Mouse (Mus musculus): Measurements from ENCODE around the gene Mslnl. TPM values are rescaled to one million over a fixed set of nuclear protein-coding genes. Genes with fewer than 3 reads are reported as not detected.

The Mslnl gene
- 0.13 TPM in 1 of 2 replicates, not detected in the other for polyA plus RNA-seq (2015; fragmentation: Nextera tagmentation; extraction: Ambion mirVana)

DNA sequence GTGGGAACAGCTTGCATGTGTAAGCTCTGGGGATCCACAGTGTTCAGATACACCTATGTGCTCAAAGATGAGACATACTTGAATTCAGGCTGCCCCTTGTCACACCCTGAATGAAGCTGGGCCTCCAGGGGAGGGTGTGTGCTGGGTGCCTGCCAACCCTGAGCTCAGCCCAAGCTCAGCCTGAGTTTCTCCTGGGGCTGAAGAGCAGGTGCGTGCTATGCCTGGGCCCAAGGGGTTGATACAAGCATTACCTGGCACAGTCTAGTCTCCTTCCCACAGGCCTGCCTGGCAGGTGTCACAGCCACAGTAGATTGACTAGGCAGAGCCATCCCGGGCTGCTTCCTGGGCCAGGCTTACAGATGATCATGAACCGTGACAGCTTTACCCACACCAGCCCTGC, at the start of gene Mslnl:
Gene Mslnl (plus strand): TSS at position 298 of the 400 bp plus-strand sequence.
- no peak within 1 kb of the TSS for H3K4me2 ChIP-seq
- H3K9me3 ChIP-seq (replicated peaks): no peaks in the 10 kb centered on the region
- no peaks in the 10 kb centered on the region for H3K27me3 ChIP-seq
- no peaks in the 10 kb centered on the region for H3K36me3 ChIP-seq
- H3K9ac ChIP-seq: no peak within 1 kb of the TSS
- no peak within 1 kb of the TSS for H3K4me3 ChIP-seq
- no peak for ATAC-seq (replicated peaks; ENCODE audit: insufficient number of reproducible peaks, insufficient read depth, low FRiP score, low read depth)
- no peak within 1 kb of the TSS for H3K27ac ChIP-seq
- no peaks in the 10 kb centered on the region for H3K4me1 ChIP-seq (replicated peaks)
- 79% methylated on average over 3 of the region's 3 CpGs for WGBS

DNA sequence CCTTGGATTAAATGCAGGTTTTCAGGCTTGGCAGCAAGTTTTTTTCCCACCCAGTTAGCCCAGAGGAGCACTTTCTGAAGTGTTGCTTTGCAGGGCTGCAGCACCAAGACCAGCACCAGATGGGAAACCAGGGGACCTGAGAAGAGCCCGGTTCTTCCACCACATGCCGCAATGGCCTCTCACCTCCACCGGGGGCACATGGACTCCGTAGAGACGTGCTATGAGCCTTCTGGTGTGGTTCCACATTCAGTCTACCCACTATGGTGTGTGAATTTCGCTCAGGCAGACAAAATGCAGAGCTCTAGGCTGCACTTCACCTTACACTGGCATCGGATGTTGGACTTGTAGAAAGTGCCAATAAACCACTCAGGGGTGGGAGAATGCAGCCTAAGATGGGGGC, 49.5 kb upstream of the Mslnl start:
- H3K4me1 ChIP-seq (replicated peaks): no peaks in the 10 kb centered on the region
- no peak overlapping the region for H3K27ac ChIP-seq
- no peak overlapping the region for H3K4me2 ChIP-seq
- H3K27me3 ChIP-seq: peaks cover 30% of the 10 kb centered on the region
- no peak overlapping the region for H3K9ac ChIP-seq
- no peak for ATAC-seq (replicated peaks; ENCODE audit: insufficient number of reproducible peaks, insufficient read depth, low FRiP score, low read depth)
- no peaks in the 10 kb centered on the region for H3K36me3 ChIP-seq
- no peaks in the 10 kb centered on the region for H3K9me3 ChIP-seq (replicated peaks)
- H3K4me3 ChIP-seq: no peak overlapping the region
- 41% methylated on average over 7 of the region's 7 CpGs for whole genome bisulfite sequencing

GRCm38 (mm10) chr17:25688922-25689321, 46.9 kb upstream of the Mslnl start:
- no peaks in the 10 kb centered on the region for H3K4me1 ChIP-seq (replicated peaks)
- ATAC-seq (replicated peaks; ENCODE audit: insufficient number of reproducible peaks, insufficient read depth, low FRiP score, low read depth): no peak
- H3K4me3 ChIP-seq: no peak overlapping the region
- no peaks in the 10 kb centered on the region for H3K9me3 ChIP-seq (replicated peaks)
- no peak overlapping the region for H3K4me2 ChIP-seq
- H3K9ac ChIP-seq: no peak overlapping the region
- H3K36me3 ChIP-seq: no peaks in the 10 kb centered on the region
- H3K27ac ChIP-seq: no peak overlapping the region
- peaks cover 30% of the 10 kb centered on the region for H3K27me3 ChIP-seq
- 75% methylated on average over 4 of the region's 4 CpGs for WGBS

GRCm38 (mm10) chr17:25696263-25696662, 39.6 kb upstream of the Mslnl start:
- WGBS: 25% methylated on average over 1 of the region's 1 CpGs
- H3K27ac ChIP-seq: no peak overlapping the region
- no peak for ATAC-seq (replicated peaks; ENCODE audit: insufficient number of reproducible peaks, insufficient read depth, low FRiP score, low read depth)

DNA sequence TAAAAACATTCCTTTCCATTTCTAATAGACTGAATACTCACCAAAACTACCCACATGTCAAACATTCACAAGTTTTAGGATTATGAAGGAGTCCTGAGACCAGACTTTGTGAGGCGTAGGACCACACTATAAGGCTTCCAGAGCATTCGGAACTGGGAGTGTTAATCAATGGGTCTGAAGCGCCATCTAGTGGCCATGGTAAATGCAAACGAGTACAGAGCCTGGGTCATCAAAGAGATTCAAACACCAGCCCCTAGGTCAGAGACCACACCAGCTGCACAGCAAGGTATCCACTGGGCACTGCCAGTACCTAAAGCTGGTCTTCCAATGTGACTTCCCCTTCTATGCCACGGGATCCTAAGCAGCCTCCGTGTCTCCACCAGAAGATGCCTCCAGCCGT, 37.4 kb upstream of the Mslnl start:
- no peak overlapping the region for H3K4me2 ChIP-seq
- H3K9ac ChIP-seq: no peak overlapping the region
- no peak; the same call in 1 of the 2 replicates for ATAC-seq (replicated peaks; ENCODE audit: insufficient number of reproducible peaks, insufficient read depth, low FRiP score, low read depth)
- H3K4me1 ChIP-seq (replicated peaks): no peaks in the 10 kb centered on the region
- H3K4me3 ChIP-seq: no peak overlapping the region
- H3K9me3 ChIP-seq (replicated peaks): no peaks in the 10 kb centered on the region
- peaks cover 16% of the 10 kb centered on the region; the same call in 1 of the 2 replicates for H3K27me3 ChIP-seq
- WGBS: 12% methylated on average over 7 of the region's 7 CpGs
- no peaks in the 10 kb centered on the region for H3K36me3 ChIP-seq
- no peak overlapping the region for H3K27ac ChIP-seq

More at GRCm38 (mm10) chr17:25696263-25696662, 39.6 kb upstream of the Mslnl start:
- Histone ChIP-seq H3K4me3 (no peak overlapping the region), H3K27me3 (0 out of 2 replicates have a peak, but pooled peaks cover 7% of the 10 kb centered on the region), H3K4me1 (replicated peaks) (no peaks in the 10 kb centered on the region), H3K9ac (no peak overlapping the region), H3K36me3 (no peaks in the 10 kb centered on the region), H3K9me3 (replicated peaks) (no peaks in the 10 kb centered on the region), H3K4me2 (no peak overlapping the region)

GRCm38 (mm10) chr17:25700863-25701496, 34.9 kb upstream of the Mslnl start:
- H3K27me3 ChIP-seq: peaks cover 13% of the 10 kb centered on the region; the same call in 1 of the 2 replicates
- H3K4me3 ChIP-seq: no peak overlapping the region
- WGBS: 56% methylated on average over 9 of the region's 9 CpGs
- H3K4me2 ChIP-seq: no peak overlapping the region
- no peak for ATAC-seq (replicated peaks; ENCODE audit: insufficient number of reproducible peaks, insufficient read depth, low FRiP score, low read depth)
- H3K36me3 ChIP-seq: no peaks in the 10 kb centered on the region
- no peak overlapping the region for H3K27ac ChIP-seq
- H3K9me3 ChIP-seq (replicated peaks): no peaks in the 10 kb centered on the region
- no peak overlapping the region for H3K9ac ChIP-seq
- H3K4me1 ChIP-seq (replicated peaks): no peaks in the 10 kb centered on the region

- H3K27ac ChIP-seq: no peak overlapping the region
- no peak for ATAC-seq (replicated peaks; ENCODE audit: insufficient number of reproducible peaks, insufficient read depth, low FRiP score, low read depth)
- 92% methylated on average over 2 of the region's 2 CpGs for WGBS
These were observed 25.8 kb upstream of the Mslnl start for GRCm38 (mm10) chr17:25709994-25710393.

DNA sequence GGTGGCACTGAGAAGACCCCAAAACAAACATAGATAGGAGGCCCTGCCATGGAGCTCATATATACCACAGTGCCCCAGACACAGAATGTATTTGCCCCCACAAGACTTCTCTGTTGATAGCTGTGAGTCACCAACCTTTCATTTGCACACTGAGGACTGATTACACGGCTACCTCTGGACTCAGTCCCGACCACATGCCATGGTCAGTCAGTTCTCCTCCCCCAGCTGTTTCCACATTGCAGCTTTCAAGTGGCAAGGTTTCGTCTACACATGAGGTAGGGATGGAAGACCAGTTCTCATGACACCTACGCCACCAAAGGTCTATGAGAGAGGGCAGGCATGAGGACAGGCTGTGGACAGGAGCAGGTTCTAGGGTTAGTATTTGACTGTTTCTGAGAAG, 24.7 kb upstream of the Mslnl start:
- Histone ChIP-seq H3K27me3 (peaks cover 5% of the 10 kb centered on the region), H3K27ac (no peak overlapping the region), H3K4me2 (no peak overlapping the region), H3K4me3 (no peak overlapping the region), H3K36me3 (no peaks in the 10 kb centered on the region), H3K9ac (no peak overlapping the region), H3K9me3 (replicated peaks) (no peaks in the 10 kb centered on the region), H3K4me1 (replicated peaks) (peaks cover 4% of the 10 kb centered on the region)
- no peak for ATAC-seq (replicated peaks; ENCODE audit: insufficient number of reproducible peaks, insufficient read depth, low FRiP score, low read depth)
- 59% methylated on average over 4 of the region's 4 CpGs for WGBS

More at GRCm38 (mm10) chr17:25709994-25710393, 25.8 kb upstream of the Mslnl start:
- no peak overlapping the region for H3K4me3 ChIP-seq
- H3K4me1 ChIP-seq (replicated peaks): no peaks in the 10 kb centered on the region
- no peaks in the 10 kb centered on the region for H3K36me3 ChIP-seq
- H3K9ac ChIP-seq: no peak overlapping the region
- H3K27me3 ChIP-seq: no peaks in the 10 kb centered on the region; the same call in 1 of the 2 replicates
- H3K9me3 ChIP-seq (replicated peaks): no peaks in the 10 kb centered on the region
- no peak overlapping the region for H3K4me2 ChIP-seq

- 43% methylated on average over 3 of the region's 3 CpGs for WGBS
- H3K27ac ChIP-seq: no peak overlapping the region
- no peaks in the 10 kb centered on the region for H3K9me3 ChIP-seq (replicated peaks)
- H3K4me1 ChIP-seq (replicated peaks): peaks cover 16% of the 10 kb centered on the region
- H3K36me3 ChIP-seq: peaks cover 5% of the 10 kb centered on the region; the same call in 1 of the 2 replicates
- H3K4me3 ChIP-seq: no peak overlapping the region
- H3K9ac ChIP-seq: no peak overlapping the region
- H3K4me2 ChIP-seq: no peak overlapping the region
- H3K27me3 ChIP-seq: peaks cover 32% of the 10 kb centered on the region
- no peak for ATAC-seq (replicated peaks; ENCODE audit: insufficient number of reproducible peaks, insufficient read depth, low FRiP score, low read depth)
These were observed 20.2 kb upstream of the Mslnl start for GRCm38 (mm10) chr17:25715627-25716026.

DNA sequence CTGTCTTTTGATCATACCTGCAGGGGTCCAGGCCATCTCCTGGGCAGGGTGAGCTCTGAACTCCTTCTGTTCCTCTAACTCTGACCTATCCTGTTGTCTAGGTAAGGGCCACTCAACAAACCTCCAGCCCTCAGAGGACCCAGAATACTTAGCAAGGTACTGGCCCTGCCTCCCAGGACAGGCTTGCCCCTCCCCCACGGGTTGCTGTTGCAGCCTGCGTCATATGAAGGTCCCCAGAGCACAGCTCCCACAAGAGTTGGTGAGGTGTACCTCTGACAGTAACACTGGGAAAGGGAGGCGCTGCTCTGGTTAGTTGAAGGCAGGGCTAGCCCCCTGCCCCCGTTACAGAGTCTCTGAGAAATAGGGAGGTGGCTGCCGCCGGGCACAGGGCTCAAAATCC, 19.7 kb upstream of the Mslnl start:
- Histone ChIP-seq H3K4me3 (no peak overlapping the region), H3K27ac (no peak overlapping the region), H3K4me1 (replicated peaks) (peaks cover 16% of the 10 kb centered on the region), H3K9ac (no peak overlapping the region), H3K27me3 (peaks cover 32% of the 10 kb centered on the region), H3K4me2 (peak overlapping the region; percentile 18; the same call in 1 of the 2 replicates), H3K9me3 (replicated peaks) (no peaks in the 10 kb centered on the region), H3K36me3 (peaks cover 9% of the 10 kb centered on the region; the same call in 1 of the 2 replicates)
- ATAC-seq (replicated peaks; ENCODE audit: insufficient number of reproducible peaks, insufficient read depth, low FRiP score, low read depth): no peak
- 8% methylated on average over 6 of the region's 6 CpGs for WGBS

GRCm38 (mm10) chr17:25716711-25717637, 18.9 kb upstream of the Mslnl start, which contains the start of gene Gng13:
Gene Gng13 (plus strand): TSS chr17:25717171.
- WGBS: 2% methylated on average over 45 of the region's 45 CpGs
- ATAC-seq (replicated peaks; ENCODE audit: insufficient number of reproducible peaks, insufficient read depth, low FRiP score, low read depth): peak; percentile 19
- Histone ChIP-seq H3K27ac (no peak within 1 kb of the TSS), H3K36me3 (peaks cover 9% of the 10 kb centered on the region; the same call in 1 of the 2 replicates), H3K4me2 (peak within 1 kb of the TSS; percentile 86), H3K9me3 (replicated peaks) (no peaks in the 10 kb centered on the region), H3K4me1 (replicated peaks) (peaks cover 16% of the 10 kb centered on the region), H3K4me3 (peak within 1 kb of the TSS; percentile 45), H3K9ac (peak within 1 kb of the TSS; percentile 52), H3K27me3 (peaks cover 32% of the 10 kb centered on the region)

Measured in heart, embryonic 15.5 days (tissue).